Mouse (Mus musculus) hematopoietic multipotent progenitor cell, adult 10-12 weeks (in vitro differentiated cells): ENCODE measurements around the gene Gm11114. TPM values are rescaled to one million over a fixed set of nuclear protein-coding genes. Genes with fewer than 3 reads are reported as not detected.

Source experiments
- polyA plus RNA-seq: library from polyadenylated mRNA; stranded (reverse); fragments of >175 nt; gene quantifications from 2 replicates; pipeline ENCODE4 v1.2.3, GENCODE M21; 2012; ENCODE audit warnings: low replicate concordance

Gm11114 gene
- not detected in 2 replicates for polyA plus RNA-seq

DNA sequence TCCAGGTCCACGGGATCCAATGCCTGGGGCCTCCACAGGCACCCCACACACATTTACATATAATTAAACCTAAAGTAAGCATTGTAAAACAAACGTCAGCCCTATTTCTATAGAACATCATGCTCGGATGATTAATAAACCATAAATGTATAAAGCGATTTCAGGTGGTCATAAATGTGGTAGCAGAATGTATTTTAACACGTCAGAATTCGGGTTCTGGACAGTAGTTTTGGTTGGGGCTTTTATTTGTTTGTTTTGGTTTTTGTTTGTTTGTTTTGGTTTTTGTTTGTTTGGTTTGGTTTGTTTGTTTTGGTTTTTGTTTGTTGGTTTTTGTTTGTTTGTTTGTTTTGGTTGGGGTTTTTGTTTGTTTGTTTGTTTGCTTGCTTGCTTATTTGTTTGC, at the start of gene Gm11114:
Gene Gm11114 (plus strand): TSS at position 301 of the 400 bp plus-strand sequence.

DNA sequence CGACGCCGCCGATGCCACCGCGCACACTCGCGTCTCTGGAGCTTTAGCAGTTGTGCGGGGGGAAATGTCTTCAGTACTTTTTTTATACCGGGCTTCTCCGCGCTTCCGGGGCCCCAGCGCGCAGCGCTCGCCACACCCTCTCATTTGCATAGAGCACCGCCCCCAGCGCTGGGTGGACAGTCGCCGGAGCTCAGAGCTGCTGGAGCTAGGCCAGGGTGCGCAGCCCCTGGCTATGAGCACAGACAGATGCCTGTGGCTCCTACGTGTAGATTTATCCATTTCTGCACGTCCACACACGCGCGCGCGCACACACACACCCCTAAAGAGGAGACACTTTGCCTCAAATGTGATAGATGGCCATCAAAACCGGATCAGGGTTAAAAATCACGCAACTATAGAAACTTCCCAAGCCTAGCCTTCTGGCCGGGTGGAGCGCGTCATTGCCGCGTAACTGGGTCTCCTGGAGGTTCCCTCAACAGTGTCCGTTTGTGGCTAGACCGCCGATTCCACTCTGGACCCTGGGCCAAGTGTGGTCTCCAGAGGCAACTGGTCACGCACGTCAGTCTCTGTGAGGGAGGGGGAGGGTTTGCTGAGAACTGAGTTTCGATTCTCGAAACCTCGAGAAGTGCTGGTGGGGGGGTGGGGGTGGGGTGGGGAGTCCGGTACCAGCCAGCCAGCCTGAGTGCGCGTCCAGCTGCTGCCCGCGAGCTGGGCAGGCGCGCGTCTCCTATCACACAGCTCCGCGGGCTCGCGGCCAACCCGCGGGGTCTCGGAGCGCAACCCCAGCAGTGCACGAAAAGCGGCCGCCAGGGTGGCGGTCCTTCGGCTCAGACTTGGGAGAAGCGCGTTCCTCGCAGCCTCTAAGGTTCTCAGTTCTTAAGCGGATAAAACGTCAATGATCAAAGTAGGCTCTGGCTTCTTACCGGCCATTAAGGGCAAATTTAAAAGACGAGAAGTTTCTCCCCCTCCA, 15.0 kb downstream of the Gm11114 start, which contains the start of gene Tent5a:
Gene Tent5a (minus strand): TSS at position 107 of the 970 bp plus-strand sequence.

Other genes starting within 250 kb of the Gm11114 start
- gene Tent5a, start 14.6 kb downstream of the Gm11114 start, polyA plus RNA-seq = 6.1 and 6.9 TPM in 2 replicates